Mouse (Mus musculus): ENCODE measurements at regions not wholly inside any gene's neighbourhood (a gene's known extent, or its start where the extent isn't known, plus 50 kb on each side); places are given as distances from the start of the nearest gene placed in this dataset.

- no peaks in the 10 kb centered on the region for H3K4me1 ChIP-seq (replicated peaks; ENCODE audit: control insufficient read depth, insufficient read depth, low read length)
- no peak overlapping the region for H3K4me2 ChIP-seq (replicated peaks; ENCODE audit: low read depth)
- no peak overlapping the region for H3K4me3 ChIP-seq (ENCODE audit: low read depth, low read length)
- TF ChIP-seq CTCF (IDR thresholded peaks at IDR 0.05; ENCODE audit: low read depth) = no peak
- no peak overlapping the region for H3K9ac ChIP-seq (ENCODE audit: low read depth, low read length)
- no peaks in the 10 kb centered on the region for H3K27me3 ChIP-seq (replicated peaks; ENCODE audit: control insufficient read depth, insufficient read depth, low read length)
- H3K27ac ChIP-seq (ENCODE audit: low read depth, low read length) = no peak overlapping the region
- WGBS = 63% methylated on average over 4 of the region's 4 CpGs
- H3K9me3 ChIP-seq (ENCODE audit: control insufficient read depth) = no peaks in the 10 kb centered on the region
- ATAC-seq = no peak
- no peaks in the 10 kb centered on the region for H3K36me3 ChIP-seq (ENCODE audit: control insufficient read depth, insufficient read depth)
Observed at GRCm38 (mm10) chr14:120142281-120142680, 100.0 kb upstream of the Oxgr1 start.

GRCm38 (mm10) chr14:120144451-120144850, 102.2 kb upstream of the Oxgr1 start:
- Histone ChIP-seq H3K4me2 (replicated peaks; ENCODE audit: low read depth) (no peak overlapping the region), H3K36me3 (ENCODE audit: control insufficient read depth, insufficient read depth) (no peaks in the 10 kb centered on the region), H3K9me3 (ENCODE audit: control insufficient read depth) (no peaks in the 10 kb centered on the region), H3K9ac (ENCODE audit: low read depth, low read length) (no peak overlapping the region), H3K4me1 (replicated peaks; ENCODE audit: control insufficient read depth, insufficient read depth, low read length) (no peaks in the 10 kb centered on the region), H3K27me3 (replicated peaks; ENCODE audit: control insufficient read depth, insufficient read depth, low read length) (no peaks in the 10 kb centered on the region), H3K4me3 (ENCODE audit: low read depth, low read length) (no peak overlapping the region), H3K27ac (ENCODE audit: low read depth, low read length) (no peak overlapping the region)
- WGBS = 93% methylated on average over 6 of the region's 6 CpGs
- no peak for TF ChIP-seq CTCF (IDR thresholded peaks at IDR 0.05; ENCODE audit: low read depth)
- no peak for ATAC-seq

- H3K4me3 ChIP-seq (ENCODE audit: low read depth, low read length) = no peak overlapping the region
Observed at GRCm38 (mm10) chr14:120146312-120146711, 104.1 kb upstream of the Oxgr1 start.

GRCm38 (mm10) chr14:120146908-120147770, 104.9 kb upstream of the Oxgr1 start:
- Histone ChIP-seq H3K36me3 (ENCODE audit: control insufficient read depth, insufficient read depth) (no peaks in the 10 kb centered on the region), H3K4me1 (replicated peaks; ENCODE audit: control insufficient read depth, insufficient read depth, low read length) (peaks cover 2% of the 10 kb centered on the region; the same call in 1 of the 2 replicates), H3K27me3 (replicated peaks; ENCODE audit: control insufficient read depth, insufficient read depth, low read length) (no peaks in the 10 kb centered on the region), H3K27ac (ENCODE audit: low read depth, low read length) (no peak overlapping the region), H3K9ac (ENCODE audit: low read depth, low read length) (no peak overlapping the region), H3K4me3 (ENCODE audit: low read depth, low read length) (no peak overlapping the region), H3K4me2 (replicated peaks; ENCODE audit: low read depth) (no peak overlapping the region), H3K9me3 (ENCODE audit: control insufficient read depth) (no peaks in the 10 kb centered on the region)
- 0 out of 2 replicates have a peak, but pooled peaks have one; percentile 5 for TF ChIP-seq CTCF (IDR thresholded peaks at IDR 0.05; ENCODE audit: low read depth)
- no peak for ATAC-seq
- WGBS = 77% methylated on average over 8 of the region's 8 CpGs

More at GRCm38 (mm10) chr14:120146312-120146711, 104.1 kb upstream of the Oxgr1 start:
- peaks cover 2% of the 10 kb centered on the region; the same call in 1 of the 2 replicates for H3K4me1 ChIP-seq (replicated peaks; ENCODE audit: control insufficient read depth, insufficient read depth, low read length)
- no peak for ATAC-seq
- H3K9ac ChIP-seq (ENCODE audit: low read depth, low read length) = no peak overlapping the region
- no peaks in the 10 kb centered on the region for H3K27me3 ChIP-seq (replicated peaks; ENCODE audit: control insufficient read depth, insufficient read depth, low read length)
- H3K4me2 ChIP-seq (replicated peaks; ENCODE audit: low read depth) = no peak overlapping the region
- TF ChIP-seq CTCF (IDR thresholded peaks at IDR 0.05; ENCODE audit: low read depth) = no peak
- no peaks in the 10 kb centered on the region for H3K9me3 ChIP-seq (ENCODE audit: control insufficient read depth)
- H3K36me3 ChIP-seq (ENCODE audit: control insufficient read depth, insufficient read depth) = no peaks in the 10 kb centered on the region
- no peak overlapping the region for H3K27ac ChIP-seq (ENCODE audit: low read depth, low read length)
- 84% methylated on average over 11 of the region's 11 CpGs for WGBS

- H3K9me3 ChIP-seq (ENCODE audit: control insufficient read depth) = no peaks in the 10 kb centered on the region
- H3K4me3 ChIP-seq (ENCODE audit: low read depth, low read length) = no peak overlapping the region
- no peaks in the 10 kb centered on the region for H3K27me3 ChIP-seq (replicated peaks; ENCODE audit: control insufficient read depth, insufficient read depth, low read length)
- peaks cover 2% of the 10 kb centered on the region; the same call in 1 of the 2 replicates for H3K4me1 ChIP-seq (replicated peaks; ENCODE audit: control insufficient read depth, insufficient read depth, low read length)
- no peaks in the 10 kb centered on the region for H3K36me3 ChIP-seq (ENCODE audit: control insufficient read depth, insufficient read depth)
- no peak overlapping the region for H3K27ac ChIP-seq (ENCODE audit: low read depth, low read length)
- H3K9ac ChIP-seq (ENCODE audit: low read depth, low read length) = no peak overlapping the region
- no peak for ATAC-seq
- peak overlapping the region; percentile 28 for H3K4me2 ChIP-seq (replicated peaks; ENCODE audit: low read depth)
- WGBS = 69% methylated on average over 11 of the region's 11 CpGs
- no peak for TF ChIP-seq CTCF (IDR thresholded peaks at IDR 0.05; ENCODE audit: low read depth)
Observed at GRCm38 (mm10) chr14:120148803-120149202, 106.6 kb upstream of the Oxgr1 start.

GRCm38 (mm10) chr14:120149341-120149741, 107.1 kb upstream of the Oxgr1 start:
- Histone ChIP-seq H3K9ac (ENCODE audit: low read depth, low read length) (no peak overlapping the region), H3K4me2 (replicated peaks; ENCODE audit: low read depth) (no peak overlapping the region), H3K4me1 (replicated peaks; ENCODE audit: control insufficient read depth, insufficient read depth, low read length) (peaks cover 2% of the 10 kb centered on the region; the same call in 1 of the 2 replicates), H3K27me3 (replicated peaks; ENCODE audit: control insufficient read depth, insufficient read depth, low read length) (no peaks in the 10 kb centered on the region), H3K4me3 (ENCODE audit: low read depth, low read length) (no peak overlapping the region), H3K36me3 (ENCODE audit: control insufficient read depth, insufficient read depth) (no peaks in the 10 kb centered on the region), H3K27ac (ENCODE audit: low read depth, low read length) (no peak overlapping the region), H3K9me3 (ENCODE audit: control insufficient read depth) (no peaks in the 10 kb centered on the region)
- WGBS = 90% methylated on average over 11 of the region's 11 CpGs
- ATAC-seq = no peak
- no peak for TF ChIP-seq CTCF (IDR thresholded peaks at IDR 0.05; ENCODE audit: low read depth)
